Mouse (Mus musculus) cortical plate, adult 2 months (tissue): ENCODE results near the gene Shisa8. TPM values are rescaled to one million over a fixed set of nuclear protein-coding genes. Genes with fewer than 3 reads are reported as not detected.

ENCODE experiments used
- H3K27ac ChIP-seq: fragments of 200-500 bp; 2 replicates; pipeline ENCODE4 v1.5.1; 2012; ENCODE audit warnings: low read length, control low read depth, inconsistent platforms; ENCODE audit not compliant: insufficient read depth
- H3K4me1 ChIP-seq: fragments of 200-500 bp; 2 replicates; pipeline ENCODE4 v1.6.1; 2011; ENCODE audit warnings: low read length; ENCODE audit not compliant: control insufficient read depth, insufficient read depth
- H3K4me3 ChIP-seq: fragments of 200-500 bp; 2 replicates; pipeline ENCODE4 v1.5.1; 2011; ENCODE audit warnings: mild to moderate bottlenecking, low read length, control low read depth; ENCODE audit not compliant: insufficient read depth
- CTCF ChIP-seq: fragments of 200-500 bp; IDR thresholded peaks from 2 replicates; pipeline ENCODE4 v1.5.1; 2011; ENCODE audit warnings: mild to moderate bottlenecking, control low read depth, low read length; ENCODE audit not compliant: insufficient read depth; ENCODE audit errors: extremely low read depth
- POLR2A ChIP-seq: fragments of 200-500 bp; IDR thresholded peaks from 2 replicates; pipeline ENCODE4 v1.6.1; 2011; ENCODE audit warnings: mild to moderate bottlenecking, low read length, control low read depth; ENCODE audit not compliant: insufficient read depth; ENCODE audit errors: extremely low read depth
- polyA plus RNA-seq: library from polyadenylated mRNA; depleted of rRNA; stranded (reverse); fragments of >200 nt; gene quantifications from 2 replicates; pipeline ENCODE4 v1.2.3, GENCODE M21; 2012

Gene Shisa8
- polyA plus RNA-seq, 1 experiment, result 5.3 TPM

- Histone ChIP-seq H3K4me3 (no peak overlapping the region), H3K27ac (no peak overlapping the region), H3K4me1 (no peaks in the 10 kb centered on the region)
- TF ChIP-seq POLR2A (no peak), CTCF (no peak)
Measured at GRCm38 (mm10) chr15:82181131-82181530, 31.5 kb downstream of the Shisa8 start.

GRCm38 (mm10) chr15:82177743-82178290 is 34.8 kb downstream of the Shisa8 start:
- TF ChIP-seq CTCF (no peak), POLR2A (no peak)
- Histone ChIP-seq H3K4me1 (no peaks in the 10 kb centered on the region), H3K27ac (no peak overlapping the region), H3K4me3 (no peak overlapping the region)

GRCm38 (mm10) chr15:82175091-82175490 is 37.5 kb downstream of the Shisa8 start:
- no peaks in the 10 kb centered on the region for H3K4me1 ChIP-seq
- no peak overlapping the region for H3K4me3 ChIP-seq
- H3K27ac ChIP-seq, result no peak overlapping the region
- TF ChIP-seq POLR2A, result no peak
- TF ChIP-seq CTCF, result no peak

- TF ChIP-seq CTCF (no peak), POLR2A (no peak)
- Histone ChIP-seq H3K4me1 (no peaks in the 10 kb centered on the region), H3K27ac (no peak overlapping the region)
Measured at GRCm38 (mm10) chr15:82172648-82173047, 40.0 kb downstream of the Shisa8 start.

GRCm38 (mm10) chr15:82170437-82171377 is 41.9 kb downstream of the Shisa8 start:
- peaks cover 4% of the 10 kb centered on the region for H3K4me1 ChIP-seq
- TF ChIP-seq CTCF, result no peak
- TF ChIP-seq POLR2A, result no peak
- H3K4me3 ChIP-seq, result no peak overlapping the region
- no peak overlapping the region for H3K27ac ChIP-seq

More at GRCm38 (mm10) chr15:82172648-82173047, 40.0 kb downstream of the Shisa8 start:
- no peak overlapping the region for H3K4me3 ChIP-seq

GRCm38 (mm10) chr15:82169671-82170070 is 42.9 kb downstream of the Shisa8 start:
- TF ChIP-seq POLR2A (no peak), CTCF (no peak)

GRCm38 (mm10) chr15:82167201-82168168 is 45.1 kb downstream of the Shisa8 start:
- peaks cover 9% of the 10 kb centered on the region for H3K4me1 ChIP-seq
- no peak overlapping the region for H3K27ac ChIP-seq
- TF ChIP-seq POLR2A (no peak), CTCF (no peak)
- no peak overlapping the region for H3K4me3 ChIP-seq

More at GRCm38 (mm10) chr15:82169671-82170070, 42.9 kb downstream of the Shisa8 start:
- peaks cover 4% of the 10 kb centered on the region for H3K4me1 ChIP-seq
- H3K27ac ChIP-seq, result no peak overlapping the region
- H3K4me3 ChIP-seq, result no peak overlapping the region

- H3K4me1 ChIP-seq, result peaks cover 9% of the 10 kb centered on the region
- no peak overlapping the region for H3K4me3 ChIP-seq
- TF ChIP-seq POLR2A (no peak), CTCF (no peak)
- no peak overlapping the region for H3K27ac ChIP-seq
Measured at GRCm38 (mm10) chr15:82166240-82167100, 46.1 kb downstream of the Shisa8 start.
